Mouse (Mus musculus): ENCODE data around the gene Batf3. TPM values are rescaled to one million over a fixed set of nuclear protein-coding genes. Genes with fewer than 3 reads are reported as not detected.
"Not testable (repeated sequence)": the region's sequence is repeated elsewhere in the genome, so short reads cannot be mapped to it uniquely, and the experiment has no call there.

Batf3 gene
- polyA plus RNA-seq, 1 experiment from 2014 or later, result 9.8 TPM

- no peak overlapping the region for H3K4me3 ChIP-seq (replicated peaks)
- H3K9ac ChIP-seq, result no peak overlapping the region
- H3K9me3 ChIP-seq, result no peaks in the 10 kb centered on the region
- H3K27me3 ChIP-seq (replicated peaks), result no peaks in the 10 kb centered on the region
- H3K4me1 ChIP-seq, result no peaks in the 10 kb centered on the region
- ATAC-seq (ENCODE audit: insufficient read depth, low FRiP score, low read depth), result no peak
- H3K4me2 ChIP-seq, result no peak overlapping the region
- no peak overlapping the region for H3K27ac ChIP-seq
- 76% methylated on average over 8 of the region's 8 CpGs for WGBS
- no peaks in the 10 kb centered on the region for H3K36me3 ChIP-seq
Measured at GRCm38 (mm10) chr1:191140983-191141382, 43.3 kb downstream of the Batf3 start.

GRCm38 (mm10) chr1:191149489-191149888 is 51.8 kb downstream of the Batf3 start:
- H3K4me3 ChIP-seq (replicated peaks); H3K4me1 ChIP-seq; H3K27ac ChIP-seq; ATAC-seq (ENCODE audit: insufficient read depth, low FRiP score, low read depth); H3K27me3 ChIP-seq (replicated peaks); H3K9ac ChIP-seq; H3K9me3 ChIP-seq; H3K4me2 ChIP-seq; H3K36me3 ChIP-seq: not testable (repeated sequence)
- 82% methylated on average over 5 of the region's 5 CpGs for WGBS

- WGBS, result 65% methylated on average over 8 of the region's 8 CpGs
- Histone ChIP-seq H3K9me3 (no peaks in the 10 kb centered on the region), H3K36me3 (no peaks in the 10 kb centered on the region), H3K4me2 (no peak overlapping the region), H3K27me3 (replicated peaks) (no peaks in the 10 kb centered on the region), H3K4me3 (replicated peaks) (no peak overlapping the region), H3K4me1 (no peaks in the 10 kb centered on the region), H3K27ac (no peak overlapping the region), H3K9ac (no peak overlapping the region)
- ATAC-seq (ENCODE audit: insufficient read depth, low FRiP score, low read depth), result no peak
Measured at GRCm38 (mm10) chr1:191150924-191151605, 53.4 kb downstream of the Batf3 start.

GRCm38 (mm10) chr1:191153052-191153451 is 55.4 kb downstream of the Batf3 start:
- 13% methylated on average over 4 of the region's 4 CpGs for WGBS

GRCm38 (mm10) chr1:191154314-191154713 is 56.7 kb downstream of the Batf3 start:
- no peak overlapping the region for H3K4me3 ChIP-seq (replicated peaks)
- H3K9me3 ChIP-seq, result no peaks in the 10 kb centered on the region
- 36% methylated on average over 3 of the region's 3 CpGs for WGBS
- H3K27ac ChIP-seq, result no peak overlapping the region
- no peaks in the 10 kb centered on the region for H3K36me3 ChIP-seq
- H3K27me3 ChIP-seq (replicated peaks), result no peaks in the 10 kb centered on the region
- no peak overlapping the region for H3K9ac ChIP-seq
- ATAC-seq (ENCODE audit: insufficient read depth, low FRiP score, low read depth), result no peak
- H3K4me1 ChIP-seq, result no peaks in the 10 kb centered on the region
- no peak overlapping the region for H3K4me2 ChIP-seq

More at GRCm38 (mm10) chr1:191153052-191153451, 55.4 kb downstream of the Batf3 start:
- no peaks in the 10 kb centered on the region for H3K36me3 ChIP-seq
- no peak for ATAC-seq (ENCODE audit: insufficient read depth, low FRiP score, low read depth)
- H3K4me3 ChIP-seq (replicated peaks), result no peak overlapping the region
- no peaks in the 10 kb centered on the region for H3K9me3 ChIP-seq
- no peak overlapping the region for H3K27ac ChIP-seq
- H3K4me2 ChIP-seq, result no peak overlapping the region
- no peaks in the 10 kb centered on the region for H3K4me1 ChIP-seq
- no peaks in the 10 kb centered on the region for H3K27me3 ChIP-seq (replicated peaks)
- no peak overlapping the region for H3K9ac ChIP-seq

Other genes starting within 250 kb of the Batf3 start
- 10.6 and 12.9 TPM in 2 replicates for gene Rps6kc1, start 186.1 kb upstream of the Batf3 start, polyA plus RNA-seq (2015; fragmentation: Nextera tagmentation; extraction: Ambion mirVana)
- gene Angel2, start 172.7 kb upstream of the Batf3 start, polyA plus RNA-seq (2015; fragmentation: Nextera tagmentation; extraction: Ambion mirVana), result 35.1 and 37.5 TPM in 2 replicates
- gene Vash2, start 118.6 kb upstream of the Batf3 start, polyA plus RNA-seq (2015; fragmentation: Nextera tagmentation; extraction: Ambion mirVana), result 18.5 and 20.1 TPM in 2 replicates
- 6.4 TPM in 2 replicates for gene Flvcr1, start 71.7 kb upstream of the Batf3 start, polyA plus RNA-seq (2015; fragmentation: Nextera tagmentation; extraction: Ambion mirVana)
- not detected in 2 replicates for gene Spata45, start 61.2 kb upstream of the Batf3 start, polyA plus RNA-seq (2015; fragmentation: Nextera tagmentation; extraction: Ambion mirVana)
- 11.8 and 15.1 TPM in 2 replicates for gene Tatdn3, start 34.9 kb upstream of the Batf3 start, polyA plus RNA-seq (2015; fragmentation: Nextera tagmentation; extraction: Ambion mirVana)
- gene Nsl1, start 34.8 kb upstream of the Batf3 start, polyA plus RNA-seq (2015; fragmentation: Nextera tagmentation; extraction: Ambion mirVana), result 18.3 and 18.6 TPM in 2 replicates
- gene Fam71a, start 67.0 kb downstream of the Batf3 start, polyA plus RNA-seq (2015; fragmentation: Nextera tagmentation; extraction: Ambion mirVana), result not detected in 2 replicates
- 4.2 and 4.4 TPM in 2 replicates for gene Atf3, start 120.2 kb downstream of the Batf3 start, polyA plus RNA-seq (2015; fragmentation: Nextera tagmentation; extraction: Ambion mirVana)
- gene Nenf, start 220.3 kb downstream of the Batf3 start, polyA plus RNA-seq (2015; fragmentation: Nextera tagmentation; extraction: Ambion mirVana), result 105 and 110 TPM in 2 replicates
- gene Tmem206, start 228.1 kb downstream of the Batf3 start, polyA plus RNA-seq (2015; fragmentation: Nextera tagmentation; extraction: Ambion mirVana), result 20.0 and 20.8 TPM in 2 replicates

Measured in stomach, embryonic 15.5 days (tissue).